In the genomic region with DNA sequence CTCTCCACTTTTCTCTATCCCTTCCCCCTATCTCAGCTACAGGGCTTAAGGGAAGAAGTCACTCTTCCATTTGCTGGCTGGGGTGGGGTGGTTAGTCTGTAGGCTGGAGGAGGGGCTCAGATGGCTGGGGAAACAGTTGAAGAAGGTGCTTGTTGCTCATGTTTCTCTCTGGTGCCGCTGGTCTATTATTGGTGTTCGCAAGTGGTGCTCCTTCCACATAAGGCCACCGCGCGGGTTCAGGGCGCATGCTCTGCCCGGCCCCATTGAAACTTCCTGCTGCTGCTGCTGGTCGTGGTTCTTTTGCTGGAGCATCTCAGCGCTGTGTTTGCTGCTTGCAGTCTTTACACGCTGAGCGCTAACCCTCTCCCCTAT, we compare ENCODE assay signal across 8 mouse cellular contexts. TPM values are rescaled to one million over a fixed set of nuclear protein-coding genes. Genes with fewer than 3 reads are reported as not detected.
DNase-seq lines count a peak whose midpoint lies in the region; ATAC-seq and TF ChIP-seq lines count a peak whose summit lies in the region.

No protein-coding gene starts in this region.

- H3K4me1 ChIP-seq in embryonic facial prominence, embryonic 11.5 days (ENCODE audit: control insufficient read depth, insufficient read depth, low read length): no peaks in the 10 kb centered on the region
- peaks cover 10% of the 10 kb centered on the region for H3K4me1 ChIP-seq in limb, embryonic 10.5 days
- H3K4me1 ChIP-seq in midbrain, embryonic 13.5 days (replicated peaks): peaks cover 22% of the 10 kb centered on the region
- no peaks in the 10 kb centered on the region; the same call in 1 of the 2 replicates for H3K4me1 ChIP-seq in spleen, adult 2 months (ENCODE audit: control insufficient read depth, insufficient read depth, insufficient read length)

- H3K4me3 ChIP-seq in embryonic facial prominence, embryonic 11.5 days (ENCODE audit: low read depth, low read length): peak overlapping the region; percentile 100
- H3K4me3 ChIP-seq in limb, embryonic 10.5 days: peak overlapping the region; percentile 100
- H3K4me3 ChIP-seq in midbrain, embryonic 13.5 days (replicated peaks): peak overlapping the region; percentile 100
- peak overlapping the region; percentile 83 for H3K4me3 ChIP-seq in spleen, adult 2 months (ENCODE audit: extremely low read depth, insufficient read depth, insufficient read length)

- H3K9me3 ChIP-seq in embryonic facial prominence, embryonic 11.5 days (replicated peaks; ENCODE audit: control insufficient read depth, low read length): no peaks in the 10 kb centered on the region
- H3K9me3 ChIP-seq in limb, embryonic 10.5 days (replicated peaks): no peaks in the 10 kb centered on the region
- no peaks in the 10 kb centered on the region for H3K9me3 ChIP-seq in midbrain, embryonic 13.5 days

- peak overlapping the region; percentile 98 for H3K27ac ChIP-seq in embryonic facial prominence, embryonic 11.5 days (replicated peaks; ENCODE audit: low read depth, low read length)
- H3K27ac ChIP-seq in limb, embryonic 10.5 days: peak overlapping the region; percentile 100
- peak overlapping the region; percentile 99 for H3K27ac ChIP-seq in midbrain, embryonic 13.5 days
- peak overlapping the region; percentile 94 for H3K27ac ChIP-seq in spleen, adult 2 months (ENCODE audit: insufficient read depth, low read length)

- no peak for TF ChIP-seq CTCF in spleen, adult 2 months (IDR thresholded peaks at IDR 0.05; ENCODE audit: extremely low read depth, insufficient read depth, insufficient read length, insufficient replicate concordance)

- H3K9ac ChIP-seq in embryonic facial prominence, embryonic 11.5 days (replicated peaks; ENCODE audit: low read length): peak overlapping the region; percentile 99
- peak overlapping the region; percentile 100 for H3K9ac ChIP-seq in midbrain, embryonic 13.5 days (replicated peaks)

- TF ChIP-seq POLR2A in spleen, adult 2 months (IDR thresholded peaks at IDR 0.05; ENCODE audit: low read depth, low read length): peak; percentile 45; the same call in 1 of the 2 replicates

- DNase-seq in urinary bladder, adult 18-20 months (ENCODE audit: low spot score in 2 of 2): peak; percentile 63 to 77
- DNase-seq in urinary bladder, postnatal 10 days (ENCODE audit: low spot score): no peak
- peak; percentile 89 for DNase-seq in embryonic facial prominence, embryonic 11.5 days (ENCODE audit: low spot score)
- peak; percentile 82 for DNase-seq in kidney, adult 11 months
- peak; percentile 88 for DNase-seq in limb, embryonic 10.5 days (ENCODE audit: low spot score)
- peak; percentile 77 to 88 for DNase-seq in spleen, adult 2 months (ENCODE audit: low read depth in 1 of 2, low spot score in 2 of 2)

- peak; percentile 49 for ATAC-seq in embryonic facial prominence, embryonic 11.5 days (replicated peaks; ENCODE audit: insufficient number of reproducible peaks, low FRiP score, low TSS enrichment, low read depth)
- peak; percentile 63 for ATAC-seq in granulocyte monocyte progenitor cell, adult 5-6 weeks (replicated peaks; ENCODE audit: poor library complexity, severe bottlenecking)
- ATAC-seq in midbrain, embryonic 13.5 days: peak; percentile 60

- 0% methylated on average over 11 of the region's 11 CpGs for WGBS in embryonic facial prominence, embryonic 11.5 days
- WGBS in limb, embryonic 10.5 days: 1% methylated on average over 11 of the region's 11 CpGs
- 0% methylated on average over 11 of the region's 11 CpGs for WGBS in midbrain, embryonic 13.5 days
- WGBS in spleen, adult 2 months: 1% methylated on average over 11 of the region's 11 CpGs

- peak overlapping the region; percentile 58 for H3K4me2 ChIP-seq in embryonic facial prominence, embryonic 11.5 days (ENCODE audit: low read depth, low read length)
- H3K4me2 ChIP-seq in midbrain, embryonic 13.5 days (replicated peaks): peak overlapping the region; percentile 77

- no peaks in the 10 kb centered on the region for H3K36me3 ChIP-seq in embryonic facial prominence, embryonic 11.5 days (replicated peaks; ENCODE audit: control insufficient read depth, insufficient read depth, low read depth, low read length)
- H3K36me3 ChIP-seq in limb, embryonic 10.5 days: no peaks in the 10 kb centered on the region
- no peaks in the 10 kb centered on the region for H3K36me3 ChIP-seq in midbrain, embryonic 13.5 days
- H3K36me3 ChIP-seq in spleen, adult 2 months (ENCODE audit: control insufficient read depth, insufficient read depth, low read length): no peaks in the 10 kb centered on the region

- no peaks in the 10 kb centered on the region for H3K27me3 ChIP-seq in embryonic facial prominence, embryonic 11.5 days (ENCODE audit: control insufficient read depth, insufficient read depth, low read length)
- no peaks in the 10 kb centered on the region for H3K27me3 ChIP-seq in limb, embryonic 10.5 days (ENCODE audit: low read depth, poor library complexity, severe bottlenecking)
- no peaks in the 10 kb centered on the region for H3K27me3 ChIP-seq in midbrain, embryonic 13.5 days
- H3K27me3 ChIP-seq in spleen, adult 2 months (ENCODE audit: control insufficient read depth, insufficient read depth, low read length): no peaks in the 10 kb centered on the region

RNA-seq across cellular contexts. Expression of gene Rsf1, which starts 1.1 kb away (rescaled TPM):
- 26.0 and 26.8 TPM in 2 replicates for polyA plus RNA-seq in embryonic facial prominence, embryonic 11.5 days (2014; fragmentation: Nextera tagmentation; extraction: Ambion mirVana)
- total RNA-seq in granulocyte monocyte progenitor cell, adult 5-6 weeks (2014; fragmentation: Nextera tagmentation): 21.9 and 33.3 TPM in 2 replicates
- total RNA-seq in granulocyte monocyte progenitor cell, adult 5-6 weeks (2017): 35.8 and 38.3 TPM in 2 replicates
- 23.0 and 25.6 TPM in 2 replicates for polyA plus RNA-seq in limb, embryonic 10.5 days (2016; fragmentation: Nextera tagmentation; extraction: Ambion mirVana)
- polyA plus RNA-seq in midbrain, embryonic 13.5 days (2015; fragmentation: Nextera tagmentation; extraction: Ambion mirVana): 35.6 and 40.9 TPM in 2 replicates
- polyA plus RNA-seq in spleen, adult 2 months (2012; rRNA removed): 1.7 and 1.8 TPM in 2 replicates

RNA-seq across cellular contexts. Expression of gene Aamdc, which starts 1.5 kb away (rescaled TPM):
- polyA plus RNA-seq in embryonic facial prominence, embryonic 11.5 days (2014; fragmentation: Nextera tagmentation; extraction: Ambion mirVana): 37.2 and 43.5 TPM in 2 replicates
- total RNA-seq in granulocyte monocyte progenitor cell, adult 5-6 weeks (2014; fragmentation: Nextera tagmentation): 15.4 and 36.3 TPM in 2 replicates
- total RNA-seq in granulocyte monocyte progenitor cell, adult 5-6 weeks (2017): 37.0 and 42.6 TPM in 2 replicates
- 28.7 and 39.8 TPM in 2 replicates for polyA plus RNA-seq in limb, embryonic 10.5 days (2016; fragmentation: Nextera tagmentation; extraction: Ambion mirVana)
- 46.6 and 50.5 TPM in 2 replicates for polyA plus RNA-seq in midbrain, embryonic 13.5 days (2015; fragmentation: Nextera tagmentation; extraction: Ambion mirVana)
- polyA plus RNA-seq in spleen, adult 2 months (2012; rRNA removed): 5.0 and 8.7 TPM in 2 replicates
